Mouse (Mus musculus) testis, adult 2 months (tissue): ENCODE data around the gene Smg6.

Experiments
- CTCF ChIP-seq: fragments of 200-500 bp; IDR thresholded peaks from 2 replicates; pipeline ENCODE4 v1.5.1; 2012; ENCODE audit warnings: low read depth, mild to moderate bottlenecking, inconsistent platforms, low read length, moderate library complexity; ENCODE audit not compliant: control insufficient read depth, insufficient read depth, insufficient replicate concordance
- POLR2A ChIP-seq: fragments of 200-500 bp; IDR thresholded peaks from 2 replicates; pipeline ENCODE4 v1.6.1; 2012; ENCODE audit warnings: low read depth, mild to moderate bottlenecking, inconsistent platforms, low read length, moderate library complexity; ENCODE audit not compliant: control insufficient read depth

DNA sequence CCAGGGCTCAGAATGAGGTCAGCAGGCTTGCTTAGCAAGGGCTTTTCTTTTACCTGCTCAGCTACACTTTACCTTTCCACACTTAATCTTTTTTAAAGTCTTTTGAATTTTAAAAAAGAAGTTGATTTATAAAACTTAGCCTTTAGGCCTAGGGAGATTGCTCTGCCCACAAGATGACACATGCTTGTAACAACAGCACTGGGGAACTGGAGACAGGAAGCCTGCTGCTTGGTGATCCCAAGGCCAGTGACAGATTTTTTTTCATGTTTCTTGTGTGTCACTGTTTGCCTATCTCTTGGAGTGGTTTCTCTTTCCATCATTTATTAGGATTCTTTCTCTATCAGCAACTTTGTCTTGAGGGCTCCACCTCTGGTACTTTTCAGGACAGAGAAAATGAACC is 183.3 kb downstream of the Smg6 start:
- TF ChIP-seq POLR2A = no peak
- no peak for TF ChIP-seq CTCF
